Mouse (Mus musculus): Measurements from ENCODE around the gene Prmt7. TPM values are rescaled to one million over a fixed set of nuclear protein-coding genes. Genes with fewer than 3 reads are reported as not detected.

Prmt7 gene
- polyA plus RNA-seq, 1 experiment = 17.7 TPM

DNA sequence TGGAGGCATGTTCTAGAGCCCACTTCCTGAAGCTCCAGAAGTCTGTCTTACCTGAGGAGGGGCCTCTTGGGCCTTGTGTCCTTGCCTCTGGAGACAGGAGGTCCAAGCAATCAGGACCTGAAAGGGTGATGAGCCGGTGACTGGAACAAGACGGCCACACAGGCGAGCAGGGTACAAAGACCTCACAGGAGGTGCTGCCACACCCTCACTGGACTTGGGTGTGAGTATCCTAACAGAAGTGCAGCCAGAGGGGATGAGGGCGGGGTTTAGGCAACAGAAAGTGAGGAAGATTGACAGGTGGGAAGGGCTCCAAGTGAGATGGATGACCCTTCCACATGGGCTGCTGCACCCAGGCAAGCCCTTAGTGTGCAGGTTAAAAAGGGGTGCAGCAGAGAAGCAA is 70.1 kb downstream of the Prmt7 start:
- WGBS = 46% methylated on average over 4 of the region's 4 CpGs
- no peaks in the 10 kb centered on the region for H3K36me3 ChIP-seq (ENCODE audit: control insufficient read depth, insufficient read depth, low read length)
- no peak overlapping the region for H3K27ac ChIP-seq (ENCODE audit: insufficient read depth, low read depth, low read length)
- H3K27me3 ChIP-seq (replicated peaks; ENCODE audit: control insufficient read depth, insufficient read depth, low read length) = no peaks in the 10 kb centered on the region
- no peaks in the 10 kb centered on the region for H3K4me1 ChIP-seq (ENCODE audit: control insufficient read depth, insufficient read depth, low read length)
- H3K4me3 ChIP-seq (ENCODE audit: insufficient read depth, low read depth, low read length) = no peak overlapping the region
- DNase-seq = no peak
- TF ChIP-seq CTCF (conservative IDR thresholded peaks at IDR 0.05; ENCODE audit: insufficient read depth, insufficient read length, low read depth, low read length) = no peak
- TF ChIP-seq POLR2A (IDR thresholded peaks at IDR 0.05; ENCODE audit: low read depth, low read length) = no peak

DNA sequence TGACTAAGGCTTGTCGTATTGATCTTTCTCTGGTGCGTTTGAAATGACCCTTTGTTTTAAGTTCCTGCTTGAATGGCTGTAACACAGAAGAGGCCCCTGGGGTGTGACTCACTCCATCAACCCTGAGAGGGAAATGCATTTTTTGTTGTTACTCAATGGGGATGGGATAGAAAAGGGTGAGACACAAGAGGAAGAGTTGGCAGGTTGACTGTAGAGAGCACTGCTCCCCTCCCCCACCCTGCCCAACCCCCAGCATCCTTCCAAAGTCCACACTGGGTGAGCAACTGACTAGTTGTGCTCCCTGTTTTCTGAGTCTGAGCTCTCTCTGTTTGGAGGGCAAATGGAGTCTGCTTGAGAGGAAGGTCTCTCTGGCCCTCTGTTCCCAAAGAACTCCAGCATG is 76.7 kb downstream of the Prmt7 start:
- DNase-seq = no peak
- TF ChIP-seq CTCF (conservative IDR thresholded peaks at IDR 0.05; ENCODE audit: insufficient read depth, insufficient read length, low read depth, low read length) (no peak), POLR2A (IDR thresholded peaks at IDR 0.05; ENCODE audit: low read depth, low read length) (no peak)
- Histone ChIP-seq H3K4me1 (ENCODE audit: control insufficient read depth, insufficient read depth, low read length) (no peaks in the 10 kb centered on the region), H3K27me3 (replicated peaks; ENCODE audit: control insufficient read depth, insufficient read depth, low read length) (no peaks in the 10 kb centered on the region), H3K4me3 (ENCODE audit: insufficient read depth, low read depth, low read length) (no peak overlapping the region), H3K27ac (ENCODE audit: insufficient read depth, low read depth, low read length) (no peak overlapping the region), H3K36me3 (ENCODE audit: control insufficient read depth, insufficient read depth, low read length) (no peaks in the 10 kb centered on the region)
- 30% methylated on average over 2 of the region's 2 CpGs for WGBS

DNA sequence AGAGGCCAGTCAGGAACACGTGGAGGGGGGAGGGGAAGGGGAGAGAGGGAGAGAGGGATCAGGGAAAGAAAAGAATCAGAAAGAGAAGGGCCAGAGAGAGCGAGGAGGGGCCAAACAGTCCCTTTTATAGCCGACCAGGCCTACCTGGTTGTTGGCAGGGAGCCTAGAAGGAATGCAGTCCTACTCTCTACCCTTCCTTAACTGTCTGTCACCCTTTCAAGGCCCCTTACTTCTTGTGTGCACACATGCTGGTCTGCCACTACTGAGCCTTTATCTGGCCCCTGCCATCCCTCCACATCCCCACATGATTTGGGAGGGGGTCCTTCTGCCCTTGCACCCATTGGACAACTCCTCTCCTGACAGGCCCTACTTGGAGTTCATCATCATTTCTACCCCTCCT is 78.0 kb downstream of the Prmt7 start:
- no peak overlapping the region for H3K4me3 ChIP-seq (ENCODE audit: insufficient read depth, low read depth, low read length)
- WGBS = 61% methylated on average over 2 of the region's 3 CpGs
- no peak overlapping the region for H3K27ac ChIP-seq (ENCODE audit: insufficient read depth, low read depth, low read length)
- H3K4me1 ChIP-seq (ENCODE audit: control insufficient read depth, insufficient read depth, low read length) = no peaks in the 10 kb centered on the region
- H3K27me3 ChIP-seq (replicated peaks; ENCODE audit: control insufficient read depth, insufficient read depth, low read length) = no peaks in the 10 kb centered on the region
- TF ChIP-seq POLR2A (IDR thresholded peaks at IDR 0.05; ENCODE audit: low read depth, low read length) (no peak), CTCF (conservative IDR thresholded peaks at IDR 0.05; ENCODE audit: insufficient read depth, insufficient read length, low read depth, low read length) (no peak)
- no peak for DNase-seq
- H3K36me3 ChIP-seq (ENCODE audit: control insufficient read depth, insufficient read depth, low read length) = no peaks in the 10 kb centered on the region

DNA sequence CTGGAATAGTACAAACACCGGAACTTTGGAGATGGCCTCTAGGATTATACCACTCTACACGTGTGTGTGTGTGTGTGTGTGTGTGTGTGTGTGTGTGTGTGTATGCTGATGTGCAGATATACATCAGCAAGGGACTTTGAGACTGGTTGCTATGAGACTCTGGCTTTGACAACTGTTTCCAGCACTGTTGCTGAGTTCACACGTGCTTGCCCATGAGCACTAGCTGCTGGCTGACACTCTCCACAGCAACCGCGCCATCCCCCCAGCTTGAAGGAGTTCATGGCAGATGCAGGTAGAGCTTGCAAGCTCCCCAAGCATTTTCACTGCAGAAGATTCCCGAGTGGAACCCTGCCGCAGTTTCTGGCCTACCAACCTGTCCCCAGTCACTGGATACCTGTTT is 78.7 kb downstream of the Prmt7 start:
- H3K27ac ChIP-seq (ENCODE audit: insufficient read depth, low read depth, low read length) = no peak overlapping the region
- H3K4me1 ChIP-seq (ENCODE audit: control insufficient read depth, insufficient read depth, low read length) = no peaks in the 10 kb centered on the region
- DNase-seq = no peak
- no peaks in the 10 kb centered on the region for H3K36me3 ChIP-seq (ENCODE audit: control insufficient read depth, insufficient read depth, low read length)
- 59% methylated on average over 7 of the region's 7 CpGs for WGBS
- no peak overlapping the region for H3K4me3 ChIP-seq (ENCODE audit: insufficient read depth, low read depth, low read length)
- no peaks in the 10 kb centered on the region for H3K27me3 ChIP-seq (replicated peaks; ENCODE audit: control insufficient read depth, insufficient read depth, low read length)
- no peak for TF ChIP-seq POLR2A (IDR thresholded peaks at IDR 0.05; ENCODE audit: low read depth, low read length)
- TF ChIP-seq CTCF (conservative IDR thresholded peaks at IDR 0.05; ENCODE audit: insufficient read depth, insufficient read length, low read depth, low read length) = no peak

DNA sequence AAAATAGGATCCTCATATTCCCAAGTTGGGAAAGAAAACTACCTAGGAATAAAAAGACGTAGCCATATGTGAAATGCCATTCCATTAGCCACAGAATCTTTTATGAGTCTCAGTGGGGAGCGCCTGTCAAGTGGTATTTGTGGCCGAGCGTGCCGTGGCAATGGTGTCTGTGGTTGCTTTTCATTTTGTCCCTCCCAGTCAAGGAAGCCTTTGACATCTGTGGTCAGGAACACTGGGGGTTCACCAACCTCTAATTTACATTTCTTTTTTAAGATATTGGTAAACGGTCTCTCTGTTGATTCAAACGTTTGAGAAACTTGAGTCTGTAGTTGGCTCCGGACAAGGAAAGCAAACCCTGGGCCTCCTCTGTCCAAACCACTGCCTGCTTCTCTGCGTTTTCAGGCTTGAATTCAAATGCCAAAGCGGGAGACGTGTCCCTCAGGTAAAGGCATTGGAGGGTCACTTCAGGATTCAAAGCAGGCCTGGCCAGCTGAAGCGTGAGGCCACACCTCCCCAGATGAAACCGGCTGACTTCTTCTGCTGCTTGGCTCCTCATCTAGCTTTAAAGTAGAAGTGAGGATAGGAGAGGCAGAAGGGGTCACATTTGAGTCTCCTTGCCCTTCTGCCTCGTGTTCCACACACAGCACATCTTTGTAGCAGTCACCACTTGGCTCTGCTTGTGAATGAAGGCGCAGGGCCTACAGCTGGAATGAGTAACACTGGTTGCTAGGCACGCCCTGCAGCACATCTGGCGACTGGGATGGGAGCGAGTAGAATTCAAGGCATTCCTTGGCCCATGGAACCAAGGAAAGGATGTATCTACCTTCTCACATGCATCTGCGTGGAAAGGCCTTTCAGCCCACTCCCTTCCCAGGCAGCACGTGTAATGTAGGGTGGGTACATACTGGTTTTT is 82.0 kb downstream of the Prmt7 start:
- DNase-seq = no peak
- no peak for TF ChIP-seq CTCF (conservative IDR thresholded peaks at IDR 0.05; ENCODE audit: insufficient read depth, insufficient read length, low read depth, low read length)
- TF ChIP-seq POLR2A (IDR thresholded peaks at IDR 0.05; ENCODE audit: low read depth, low read length) = no peak
- no peaks in the 10 kb centered on the region for H3K4me1 ChIP-seq (ENCODE audit: control insufficient read depth, insufficient read depth, low read length)
- H3K4me3 ChIP-seq (ENCODE audit: insufficient read depth, low read depth, low read length) = no peak overlapping the region
- 79% methylated on average over 20 of the region's 20 CpGs for WGBS
- H3K27me3 ChIP-seq (replicated peaks; ENCODE audit: control insufficient read depth, insufficient read depth, low read length) = no peaks in the 10 kb centered on the region
- no peak overlapping the region for H3K27ac ChIP-seq (ENCODE audit: insufficient read depth, low read depth, low read length)
- no peaks in the 10 kb centered on the region for H3K36me3 ChIP-seq (ENCODE audit: control insufficient read depth, insufficient read depth, low read length)

DNA sequence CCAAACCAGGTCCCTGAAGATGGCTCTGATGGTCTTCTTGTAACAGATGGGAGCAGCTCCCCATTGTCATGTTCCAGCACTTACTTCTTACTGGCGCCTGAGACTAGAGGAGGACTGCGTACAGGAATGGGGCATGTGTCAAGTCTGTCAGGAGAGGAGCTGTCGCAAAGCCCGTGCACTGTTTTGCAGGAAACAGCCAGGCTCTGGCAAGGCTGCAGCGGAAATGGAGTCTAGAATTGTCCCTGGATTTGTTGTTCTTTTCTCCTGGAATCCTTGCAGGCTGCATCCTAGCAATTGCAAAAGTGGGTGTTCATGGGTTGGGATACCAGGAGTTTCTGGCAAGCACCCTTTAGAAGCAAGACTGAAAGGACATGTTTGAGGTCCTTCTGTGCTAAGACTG is 87.5 kb downstream of the Prmt7 start:
- 63% methylated on average over 5 of the region's 5 CpGs for WGBS
- peak; percentile 73 for DNase-seq
- Histone ChIP-seq H3K27me3 (replicated peaks; ENCODE audit: control insufficient read depth, insufficient read depth, low read length) (no peaks in the 10 kb centered on the region), H3K36me3 (ENCODE audit: control insufficient read depth, insufficient read depth, low read length) (no peaks in the 10 kb centered on the region), H3K27ac (ENCODE audit: insufficient read depth, low read depth, low read length) (no peak overlapping the region), H3K4me3 (ENCODE audit: insufficient read depth, low read depth, low read length) (no peak overlapping the region), H3K4me1 (ENCODE audit: control insufficient read depth, insufficient read depth, low read length) (no peaks in the 10 kb centered on the region)
- TF ChIP-seq POLR2A (IDR thresholded peaks at IDR 0.05; ENCODE audit: low read depth, low read length) = no peak
- TF ChIP-seq CTCF (conservative IDR thresholded peaks at IDR 0.05; ENCODE audit: insufficient read depth, insufficient read length, low read depth, low read length) = no peak

DNA sequence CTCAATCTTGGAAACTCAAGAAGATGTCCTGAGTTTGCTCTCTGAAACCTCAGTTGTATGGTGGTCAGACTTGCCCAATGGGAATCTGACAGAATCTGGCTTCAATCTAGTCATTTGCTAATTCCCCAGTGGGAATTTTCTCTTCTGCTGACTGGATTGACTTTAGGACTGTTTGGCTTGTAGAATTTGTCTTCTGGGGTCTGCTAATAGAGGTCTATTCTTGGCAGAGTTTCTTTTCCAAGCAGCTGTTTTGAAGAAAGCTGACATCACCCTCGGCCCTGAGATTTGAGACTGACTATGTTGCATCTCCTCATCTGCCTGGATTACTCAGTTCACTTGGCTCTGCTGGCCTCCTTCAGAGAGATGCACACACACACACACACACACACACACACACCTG is 88.1 kb downstream of the Prmt7 start:
- 71% methylated on average over 1 of the region's 1 CpGs for WGBS
- Histone ChIP-seq H3K27me3 (replicated peaks; ENCODE audit: control insufficient read depth, insufficient read depth, low read length) (no peaks in the 10 kb centered on the region), H3K27ac (ENCODE audit: insufficient read depth, low read depth, low read length) (no peak overlapping the region), H3K4me1 (ENCODE audit: control insufficient read depth, insufficient read depth, low read length) (no peaks in the 10 kb centered on the region), H3K36me3 (ENCODE audit: control insufficient read depth, insufficient read depth, low read length) (no peaks in the 10 kb centered on the region), H3K4me3 (ENCODE audit: insufficient read depth, low read depth, low read length) (no peak overlapping the region)
- TF ChIP-seq POLR2A (IDR thresholded peaks at IDR 0.05; ENCODE audit: low read depth, low read length) (no peak), CTCF (conservative IDR thresholded peaks at IDR 0.05; ENCODE audit: insufficient read depth, insufficient read length, low read depth, low read length) (no peak)
- no peak for DNase-seq
